In the genomic region with DNA sequence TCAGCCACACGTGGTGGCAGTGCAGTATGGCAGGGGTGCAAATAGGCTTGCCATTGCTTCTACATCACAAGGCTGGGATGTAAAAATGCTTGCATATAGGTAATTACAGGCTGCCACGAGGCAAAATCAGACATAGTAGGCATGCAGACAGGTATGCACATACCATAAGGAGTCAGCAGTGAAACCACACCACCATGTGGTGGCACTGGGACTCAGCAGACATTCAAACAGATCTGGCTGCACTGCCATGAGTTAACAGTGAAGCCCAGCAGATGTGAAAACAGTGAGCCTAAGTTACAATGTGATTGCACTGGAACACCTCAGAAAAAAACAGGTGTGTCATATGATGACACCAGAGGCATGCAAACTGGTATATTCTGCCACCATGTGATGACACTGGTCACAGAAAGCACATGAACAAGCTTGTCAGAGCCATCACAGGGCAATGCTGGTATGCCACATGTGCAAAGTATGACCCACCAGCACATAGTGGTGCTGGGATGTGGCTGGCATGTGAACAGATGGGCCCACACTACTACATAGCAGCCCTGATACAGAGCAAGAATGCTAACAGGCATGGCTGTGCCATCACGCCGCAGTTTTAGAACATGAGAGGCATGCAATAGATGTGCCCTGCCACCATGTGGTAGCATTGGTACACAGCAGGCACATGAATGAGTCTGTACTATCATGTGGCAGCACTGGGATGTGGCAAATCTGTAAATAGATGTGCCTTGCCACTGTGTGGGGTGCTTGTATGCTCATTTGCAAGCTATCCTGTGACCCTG, we compare ENCODE assay signal across 8 mouse cellular contexts. TPM values are rescaled to one million over a fixed set of nuclear protein-coding genes. Genes with fewer than 3 reads are reported as not detected.
DNase-seq lines count a peak whose midpoint lies in the region; ATAC-seq lines count a peak whose summit lies in the region.

No protein-coding gene starts in this region.

- H3K4me3 ChIP-seq in hindbrain, embryonic 12.5 days = no peak overlapping the region
- H3K4me3 ChIP-seq in neural tube, embryonic 14.5 days (ENCODE audit: low read depth, low read length) = no peak overlapping the region

- no peaks in the 10 kb centered on the region for H3K36me3 ChIP-seq in hindbrain, embryonic 12.5 days
- H3K36me3 ChIP-seq in neural tube, embryonic 14.5 days (ENCODE audit: control insufficient read depth, insufficient read depth, low read length) = no peaks in the 10 kb centered on the region

- ATAC-seq in common myeloid progenitor, adult 5-6 weeks (replicated peaks; ENCODE audit: low read depth, poor library complexity, severe bottlenecking) = peak; percentile 96
- peak; percentile 65 for ATAC-seq in hindbrain, embryonic 12.5 days (ENCODE audit: low FRiP score)
- peak; percentile 81 for ATAC-seq in neural tube, embryonic 14.5 days (ENCODE audit: low read depth)

- intact Hi-C loops in heart, postnatal 10 days (cut with DNase I) = no loop called here

- 58% methylated on average over 4 of the region's 4 CpGs for WGBS in hindbrain, embryonic 12.5 days
- WGBS in neural tube, embryonic 14.5 days = 53% methylated on average over 4 of the region's 4 CpGs

- no peaks in the 10 kb centered on the region for H3K9me3 ChIP-seq in hindbrain, embryonic 12.5 days (replicated peaks)
- H3K9me3 ChIP-seq in neural tube, embryonic 14.5 days (ENCODE audit: control insufficient read depth, low read length) = no peaks in the 10 kb centered on the region

- H3K27ac ChIP-seq in hindbrain, embryonic 12.5 days = no peak overlapping the region
- H3K27ac ChIP-seq in neural tube, embryonic 14.5 days (ENCODE audit: low read depth, low read length) = no peak overlapping the region

- peak; percentile 18 to 24 for DNase-seq in heart, postnatal 10 days
- DNase-seq in heart, postnatal 4 days = no peak
- DNase-seq in NIH3T3 (ENCODE audit: low read depth) = peak; percentile 40
- DNase-seq in left cerebral cortex, adult 11 months (ENCODE audit: low spot score) = peak; percentile 41
- no peak for DNase-seq in urinary bladder, postnatal 25 days (ENCODE audit: low spot score)

- H3K4me1 ChIP-seq in hindbrain, embryonic 12.5 days = no peaks in the 10 kb centered on the region
- no peaks in the 10 kb centered on the region for H3K4me1 ChIP-seq in neural tube, embryonic 14.5 days (ENCODE audit: control insufficient read depth, insufficient read depth, low read length)

- no peaks in the 10 kb centered on the region for H3K27me3 ChIP-seq in hindbrain, embryonic 12.5 days
- H3K27me3 ChIP-seq in neural tube, embryonic 14.5 days (ENCODE audit: control insufficient read depth, insufficient read depth, low read length) = no peaks in the 10 kb centered on the region

- H3K4me2 ChIP-seq in hindbrain, embryonic 12.5 days (replicated peaks) = no peak overlapping the region
- no peak overlapping the region for H3K4me2 ChIP-seq in neural tube, embryonic 14.5 days (ENCODE audit: low read depth, low read length)

- H3K9ac ChIP-seq in hindbrain, embryonic 12.5 days = no peak overlapping the region
- no peak overlapping the region for H3K9ac ChIP-seq in neural tube, embryonic 14.5 days (replicated peaks; ENCODE audit: low read depth, low read length)

RNA-seq across cellular contexts. Expression of a gene that starts 30.7 kb away (rescaled TPM):
- not detected for total RNA-seq in heart, postnatal 10 days (2021)
- total RNA-seq in heart, postnatal 4 days (2021) = not detected
- total RNA-seq in common myeloid progenitor, adult 5-6 weeks (2017) = 0.09 TPM in 1 of 2 replicates, not detected in the other
- 1.0 and 1.1 TPM in 2 replicates for polyA plus RNA-seq in hindbrain, embryonic 12.5 days (2016; fragmentation: Nextera tagmentation; extraction: Ambion mirVana)
- polyA plus RNA-seq in neural tube, embryonic 14.5 days (2014; fragmentation: Nextera tagmentation; extraction: Ambion mirVana) = 2.1 and 2.2 TPM in 2 replicates

RNA-seq across cellular contexts. Expression of a gene that starts 56.6 kb away (rescaled TPM):
- 10 to 100 TPM; 11.6 to 13.6 TPM for total RNA-seq in heart, postnatal 10 days (2021)
- total RNA-seq in heart, postnatal 4 days (2021) = 10 to 100 TPM; 11.8 to 15.6 TPM
- 53.2 and 63.7 TPM in 2 replicates for total RNA-seq in common myeloid progenitor, adult 5-6 weeks (2017)
- polyA plus RNA-seq in hindbrain, embryonic 12.5 days (2016; fragmentation: Nextera tagmentation; extraction: Ambion mirVana) = 40.7 and 42.8 TPM in 2 replicates
- 38.1 and 45.1 TPM in 2 replicates for polyA plus RNA-seq in neural tube, embryonic 14.5 days (2014; fragmentation: Nextera tagmentation; extraction: Ambion mirVana)

Comparison
In these comparisons a context has a peak if more than half of its experiments do, and no peak if none do; other contexts are left out.
1. DNase-seq: peak in heart, postnatal 10 days (2 of 2), NIH3T3 (single experiment) and left cerebral cortex, adult 11 months (single experiment); none in heart, postnatal 4 days (single experiment) and urinary bladder, postnatal 25 days (single experiment).
2. Peak in every context shown above with its lines, with median percentiles within 50 percentile points of each other: ATAC-seq.